Mouse (Mus musculus) thymus, postnatal 10 days (tissue): ENCODE data around the gene Sel1l3.

Source experiments
- DNase-seq, 2 experiments: peaks; one replicate each; pipeline ENCODE4 v3.0.0; 2021; ENCODE audit warnings: low spot score in 2 of 2

Gene Sel1l3

GRCm38 (mm10) chr5:53142587-53142986, 71.1 kb downstream of the Sel1l3 start:
- DNase-seq, result no peak

GRCm38 (mm10) chr5:53140158-53140927, 73.4 kb downstream of the Sel1l3 start:
- DNase-seq, result no peak

GRCm38 (mm10) chr5:53139566-53139965, 74.2 kb downstream of the Sel1l3 start:
- no peak for DNase-seq

- no peak for DNase-seq
These were observed 74.6 kb downstream of the Sel1l3 start for GRCm38 (mm10) chr5:53139140-53139539.

GRCm38 (mm10) chr5:53138025-53138424, 75.7 kb downstream of the Sel1l3 start:
- no peak for DNase-seq

GRCm38 (mm10) chr5:53135984-53136383, 77.7 kb downstream of the Sel1l3 start:
- DNase-seq, result no peak

GRCm38 (mm10) chr5:53134003-53134402, 79.7 kb downstream of the Sel1l3 start:
- peak; percentile 35 to 50 for DNase-seq

- peak; percentile 32 to 51 for DNase-seq
These were observed 89.0 kb downstream of the Sel1l3 start for GRCm38 (mm10) chr5:53124701-53125100.

GRCm38 (mm10) chr5:53123525-53124286, 90.0 kb downstream of the Sel1l3 start:
- DNase-seq, result peak in 1 of 2 experiments; percentile 18

- no peak for DNase-seq
These were observed 94.0 kb downstream of the Sel1l3 start for GRCm38 (mm10) chr5:53119689-53120088.

GRCm38 (mm10) chr5:53118212-53118611, 95.5 kb downstream of the Sel1l3 start:
- DNase-seq, result no peak

GRCm38 (mm10) chr5:53114616-53115267, 99.0 kb downstream of the Sel1l3 start:
- DNase-seq, result no peak

GRCm38 (mm10) chr5:53112942-53113341, 100.8 kb downstream of the Sel1l3 start:
- no peak for DNase-seq

- no peak for DNase-seq
These were observed 102.7 kb downstream of the Sel1l3 start for GRCm38 (mm10) chr5:53111036-53111435.

GRCm38 (mm10) chr5:53110225-53110624, 103.5 kb downstream of the Sel1l3 start:
- DNase-seq, result no peak

GRCm38 (mm10) chr5:53108668-53109067, 105.1 kb downstream of the Sel1l3 start:
- DNase-seq, result no peak

- DNase-seq, result no peak
These were observed 105.7 kb downstream of the Sel1l3 start for GRCm38 (mm10) chr5:53108026-53108425.

GRCm38 (mm10) chr5:53106731-53107130, 107.0 kb downstream of the Sel1l3 start:
- DNase-seq, result no peak

GRCm38 (mm10) chr5:53106125-53106524, 107.6 kb downstream of the Sel1l3 start:
- DNase-seq, result no peak

- DNase-seq, result no peak
These were observed 108.0 kb downstream of the Sel1l3 start for GRCm38 (mm10) chr5:53105716-53106115.

- DNase-seq, result no peak
These were observed 109.4 kb downstream of the Sel1l3 start for GRCm38 (mm10) chr5:53104177-53104855.
